Mouse (Mus musculus) ES-E14 (cell line): ENCODE results near the gene Lysmd2. TPM values are rescaled to one million over a fixed set of nuclear protein-coding genes. Genes with fewer than 3 reads are reported as not detected.

ENCODE experiments used
- DNase-seq: peaks from one replicate; pipeline ENCODE4 v3.0.0-alpha.2; 2013; ENCODE audit warnings: low read depth, low spot score
- H3K27ac ChIP-seq: 2 replicates; pipeline ENCODE4 v1.5.1; 2012; ENCODE audit warnings: low read depth, mild to moderate bottlenecking, low read length, moderate library complexity, mixed read lengths; ENCODE audit not compliant: poor library complexity, insufficient read depth, severe bottlenecking
- H3K36me3 ChIP-seq: 2 replicates; pipeline ENCODE4 v1.6.1; 2012; ENCODE audit warnings: mild to moderate bottlenecking, low read length, moderate library complexity, mixed read lengths; ENCODE audit not compliant: control insufficient read depth, poor library complexity, insufficient read depth, severe bottlenecking
- H3K4me1 ChIP-seq, 2 experiments: fragments of 150-350 bp in 1 of 2; sonication (generic) in 1 of 2; 2 replicates each; pipeline ENCODE4 v1.6.1; 2012; ENCODE audit warnings: low read length in 2 of 2, mild to moderate bottlenecking in 1 of 2, mixed read lengths in 1 of 2; ENCODE audit not compliant: control insufficient read depth in 2 of 2, insufficient read depth in 2 of 2, poor library complexity in 1 of 2
- H3K4me3 ChIP-seq, 2 experiments: fragments of 150-350 bp in 1 of 2; sonication (generic) in 1 of 2; 2 replicates each; pipeline ENCODE4 v1.5.1; 2012; ENCODE audit warnings: low read length in 2 of 2, low read depth in 1 of 2, mild to moderate bottlenecking in 1 of 2, mixed read lengths in 1 of 2; ENCODE audit not compliant: insufficient read depth in 1 of 2, poor library complexity in 1 of 2, severe bottlenecking in 1 of 2
- H3K9ac ChIP-seq: 2 replicates; pipeline ENCODE4 v1.6.1; 2012; ENCODE audit warnings: low read depth, mild to moderate bottlenecking, low read length, mixed read lengths; ENCODE audit not compliant: poor library complexity, insufficient read depth, severe bottlenecking
- H3K9me3 ChIP-seq: fragments of 150-350 bp; sonication (generic); 2 replicates; pipeline ENCODE4 v1.6.1; 2012; ENCODE audit warnings: low read depth, mild to moderate bottlenecking, low read length; ENCODE audit not compliant: control insufficient read depth, insufficient read depth
- CHD2 ChIP-seq: IDR thresholded peaks from 2 replicates; pipeline ENCODE4 v1.6.1; 2014; ENCODE audit warnings: mild to moderate bottlenecking, low read depth, low read length, inconsistent platforms
- HCFC1 ChIP-seq: IDR thresholded peaks from 2 replicates; pipeline ENCODE4 v1.6.1; 2012; ENCODE audit warnings: low read length, inconsistent platforms, borderline replicate concordance; ENCODE audit not compliant: insufficient read depth
- MAFK ChIP-seq: IDR thresholded peaks from 2 replicates; pipeline ENCODE4 v1.6.1; 2014; ENCODE audit warnings: mild to moderate bottlenecking, low read depth, low read length, inconsistent platforms; ENCODE audit not compliant: insufficient read depth
- ZC3H11A ChIP-seq: IDR thresholded peaks from 2 replicates; pipeline ENCODE4 v1.6.1; 2012; ENCODE audit warnings: low read depth, mild to moderate bottlenecking, inconsistent platforms, low read length, borderline replicate concordance
- ZNF384 ChIP-seq: IDR thresholded peaks from 2 replicates; pipeline ENCODE4 v1.6.1; 2012; ENCODE audit warnings: low read depth, low read length, inconsistent platforms
- in situ Hi-C, 2 experiments: fragments of 600-800 bp; cut with MboI; formaldehyde crosslinking; loops; one replicate each; pipeline ENCODE4 v1.15.1; 2025; ENCODE audit warnings: low sequenced_read_pairs in 2 of 2, inconsistent platforms in 1 of 2; ENCODE audit not compliant: unreplicated experiment in 2 of 2
- total RNA-seq: library from RNA; depleted of rRNA; stranded (reverse); fragments of 300-350 nt; gene quantifications from 2 replicates; pipeline ENCODE4 v1.2.3, GENCODE M21; 2012

The Lysmd2 gene
- total RNA-seq, 1 experiment, result 6.3 TPM

DNA sequence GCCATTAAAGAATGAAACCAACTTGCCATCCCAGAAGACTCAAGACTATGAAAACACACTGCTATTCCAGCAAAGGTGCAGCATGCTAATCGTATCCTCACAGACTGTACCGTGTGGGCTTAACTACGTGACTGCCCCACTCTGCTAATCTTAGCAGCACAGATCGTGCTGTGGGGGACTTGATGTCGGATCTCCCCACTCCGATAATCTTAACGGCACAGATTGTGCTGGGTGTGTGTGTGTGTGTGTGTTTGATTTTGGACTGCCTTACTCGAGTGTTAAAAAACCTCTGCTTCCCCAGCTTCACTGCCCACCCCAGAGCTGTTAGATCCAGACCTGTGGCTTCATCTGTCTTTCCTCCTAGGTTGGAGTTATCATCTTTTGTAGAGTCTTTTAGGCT, 35.4 kb downstream of the Lysmd2 start:
- H3K4me1 ChIP-seq, result no peaks in the 10 kb centered on the region
- H3K36me3 ChIP-seq, result no peaks in the 10 kb centered on the region
- no peak overlapping the region for H3K9ac ChIP-seq
- H3K4me3 ChIP-seq, result no peak overlapping the region
- no peak overlapping the region for H3K27ac ChIP-seq
- in situ Hi-C loops, result no loop called here
- H3K9me3 ChIP-seq, result no peaks in the 10 kb centered on the region
- TF ChIP-seq ZC3H11A, result no peak
- TF ChIP-seq HCFC1, result no peak
- no peak for TF ChIP-seq ZNF384
- no peak for TF ChIP-seq CHD2
- TF ChIP-seq MAFK, result no peak
- no peak for DNase-seq

DNA sequence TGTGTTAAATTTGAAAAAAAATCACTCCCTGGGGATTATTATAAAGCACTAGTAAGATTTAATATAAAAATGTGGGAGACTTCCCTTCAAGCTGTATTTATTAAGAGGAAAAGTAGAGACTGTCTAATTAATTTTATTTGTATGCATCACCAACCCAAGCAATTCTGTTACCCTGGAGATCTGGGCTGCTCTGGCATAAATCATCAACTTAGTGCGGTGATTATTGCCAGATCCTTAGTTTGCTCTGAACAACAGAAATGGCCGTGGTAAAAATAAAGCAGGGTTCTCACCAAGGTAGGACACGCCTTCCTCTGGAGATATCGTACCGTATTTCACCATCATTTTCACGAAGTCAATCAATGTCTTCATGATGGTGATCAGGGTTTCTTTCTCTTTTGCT, 39.8 kb downstream of the Lysmd2 start:
- Histone ChIP-seq H3K4me3 (no peak overlapping the region), H3K36me3 (no peaks in the 10 kb centered on the region), H3K4me1 (no peaks in the 10 kb centered on the region), H3K27ac (no peak overlapping the region), H3K9me3 (no peaks in the 10 kb centered on the region), H3K9ac (no peak overlapping the region)
- in situ Hi-C loops, result no loop called here
- TF ChIP-seq ZC3H11A (no peak), CHD2 (no peak), MAFK (no peak), HCFC1 (no peak), ZNF384 (no peak)
- DNase-seq, result no peak

DNA sequence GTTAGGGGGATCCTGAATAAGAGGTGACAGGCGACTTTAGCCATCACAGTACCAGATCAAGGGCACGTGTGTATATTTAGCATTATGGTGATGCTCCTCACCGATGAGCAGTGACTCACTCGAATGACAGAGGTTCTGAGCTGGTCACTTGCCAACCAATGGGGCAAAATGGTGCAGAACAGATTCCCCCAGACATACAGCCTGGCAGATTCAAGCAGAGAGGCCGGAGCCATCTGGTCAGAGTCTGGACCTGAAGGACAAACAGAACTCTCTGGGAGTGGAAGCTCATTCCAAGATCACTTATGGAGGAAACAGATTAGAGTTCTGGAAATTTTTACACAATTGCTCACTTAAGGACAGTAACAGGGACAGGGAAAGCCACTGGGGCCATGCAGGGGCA, 41.1 kb downstream of the Lysmd2 start:
- DNase-seq, result no peak
- Histone ChIP-seq H3K36me3 (no peaks in the 10 kb centered on the region), H3K4me3 (no peak overlapping the region), H3K4me1 (no peaks in the 10 kb centered on the region), H3K9me3 (no peaks in the 10 kb centered on the region), H3K27ac (no peak overlapping the region), H3K9ac (no peak overlapping the region)
- no peak for TF ChIP-seq MAFK
- no peak for TF ChIP-seq ZNF384
- no peak for TF ChIP-seq HCFC1
- TF ChIP-seq ZC3H11A, result no peak
- TF ChIP-seq CHD2, result no peak
- in situ Hi-C loops, result no loop called here

DNA sequence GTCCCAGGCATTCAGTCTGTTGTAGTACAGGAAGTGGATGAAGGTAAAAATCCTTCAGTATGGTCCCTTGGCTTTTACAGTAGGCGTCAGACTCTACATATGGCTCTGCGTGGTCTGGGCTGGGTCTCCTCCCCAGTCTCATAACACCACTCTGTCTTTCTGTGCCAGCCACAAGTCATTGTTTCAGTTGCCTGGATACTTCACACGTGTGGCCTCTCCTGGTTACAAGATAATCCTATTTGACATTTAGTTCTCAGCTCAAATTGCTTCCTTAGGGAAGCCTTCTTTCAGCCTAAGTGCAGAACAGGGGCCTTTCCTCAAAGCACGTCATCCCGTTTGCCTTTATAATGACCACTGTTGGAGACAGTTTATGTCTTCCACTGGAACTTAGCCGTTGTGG, 47.2 kb downstream of the Lysmd2 start:
- no peaks in the 10 kb centered on the region for H3K4me1 ChIP-seq
- H3K9ac ChIP-seq, result no peak overlapping the region
- in situ Hi-C loops, result no loop called here
- TF ChIP-seq CHD2, result no peak
- no peak for TF ChIP-seq ZC3H11A
- TF ChIP-seq HCFC1, result no peak
- TF ChIP-seq MAFK, result no peak
- TF ChIP-seq ZNF384, result no peak
- no peaks in the 10 kb centered on the region for H3K9me3 ChIP-seq
- no peak for DNase-seq
- H3K4me3 ChIP-seq, result no peak overlapping the region
- H3K27ac ChIP-seq, result no peak overlapping the region
- no peaks in the 10 kb centered on the region for H3K36me3 ChIP-seq

DNA sequence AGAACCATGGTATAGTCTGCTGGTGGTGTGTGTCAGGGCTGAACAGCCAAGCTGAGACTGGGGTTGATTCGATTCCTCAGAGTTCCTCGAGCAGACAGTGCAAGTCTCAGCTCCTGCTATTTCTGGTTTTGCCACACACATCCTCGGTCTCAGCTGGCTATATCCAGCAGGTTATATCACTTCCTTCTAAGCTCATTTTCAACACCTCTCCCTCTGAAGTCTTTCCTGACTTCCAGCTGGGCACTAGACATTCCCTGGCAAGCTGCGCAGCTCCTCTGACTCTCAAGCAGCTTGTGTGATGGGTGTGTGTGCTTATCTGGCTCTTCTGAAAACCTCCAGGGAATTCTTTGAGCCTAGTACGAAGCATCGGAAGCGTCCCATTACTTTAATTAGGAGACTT, 50.7 kb downstream of the Lysmd2 start:
- no peak for DNase-seq
- Histone ChIP-seq H3K36me3 (no peaks in the 10 kb centered on the region), H3K4me1 (no peaks in the 10 kb centered on the region), H3K4me3 (no peak overlapping the region), H3K27ac (no peak overlapping the region), H3K9me3 (no peaks in the 10 kb centered on the region), H3K9ac (no peak overlapping the region)
- in situ Hi-C loops, result no loop called here
- TF ChIP-seq ZC3H11A (no peak), MAFK (no peak), CHD2 (no peak), HCFC1 (no peak), ZNF384 (no peak)
